Mouse (Mus musculus): Measurements from ENCODE around the gene Olfr1418.
A peak's percentile ranks its signal among the peaks of the same experiment; 100 is the strongest.
"Not testable (repeated sequence)": the region's sequence is repeated elsewhere in the genome, so short reads cannot be mapped to it uniquely, and the experiment has no call there.

The Olfr1418 gene

GRCm38 (mm10) chr19:11860966-11861365 is at the start of gene Olfr1418:
TSS of gene Olfr1418 (minus strand) at chr19:11861066.
- DNase-seq = no peak

- DNase-seq = no peak
Observed at GRCm38 (mm10) chr19:11886265-11886664, 25.4 kb upstream of the Olfr1418 start, which contains the start of gene Olfr1420. TSS of gene Olfr1420 (plus strand) at chr19:11886565.

DNA sequence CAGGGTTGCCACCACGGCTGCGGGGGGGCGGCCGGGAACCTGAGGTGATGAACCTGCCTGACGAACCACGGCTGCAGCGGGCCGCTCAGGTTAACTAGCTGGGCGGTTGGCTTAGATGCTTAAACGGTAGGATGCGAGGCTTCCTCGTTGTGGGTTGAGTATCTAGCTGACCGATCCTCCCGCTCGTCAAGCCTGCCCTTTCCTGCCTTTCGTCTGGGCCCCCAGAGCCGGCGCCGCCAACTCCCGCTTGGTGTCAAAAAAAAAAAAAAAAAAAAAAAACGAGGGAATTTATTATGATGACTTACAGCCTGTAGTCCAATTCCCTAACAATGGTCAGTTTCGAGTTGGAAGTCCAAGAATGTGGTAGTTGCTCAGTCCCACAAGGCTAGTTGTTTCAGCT is 17.5 kb upstream of the Olfr1418 start:
- DNase-seq = not testable (repeated sequence)

DNA sequence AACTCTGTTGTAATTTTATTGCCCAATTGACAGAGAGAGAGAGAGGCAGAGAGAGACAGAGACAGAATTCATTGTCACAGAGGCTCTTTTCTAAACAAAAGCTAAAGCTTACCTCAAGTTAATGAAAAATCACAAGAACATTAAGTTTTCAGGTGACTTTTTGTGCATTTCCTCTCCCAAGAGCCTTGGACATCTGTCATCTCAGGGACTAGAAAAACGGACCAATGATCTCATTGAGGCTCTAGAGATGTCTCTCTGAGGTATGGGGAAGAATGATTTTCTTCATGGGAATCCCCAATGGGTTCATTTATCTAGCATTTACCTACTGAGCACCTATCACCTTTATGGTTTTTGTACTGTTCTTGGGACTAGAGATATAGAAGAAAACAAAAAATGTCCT is 14.1 kb upstream of the Olfr1418 start, which contains the start of gene Olfr1419:
TSS of gene Olfr1419 (minus strand) at position 101 of the 400 bp plus-strand sequence.
- no peak for DNase-seq

DNA sequence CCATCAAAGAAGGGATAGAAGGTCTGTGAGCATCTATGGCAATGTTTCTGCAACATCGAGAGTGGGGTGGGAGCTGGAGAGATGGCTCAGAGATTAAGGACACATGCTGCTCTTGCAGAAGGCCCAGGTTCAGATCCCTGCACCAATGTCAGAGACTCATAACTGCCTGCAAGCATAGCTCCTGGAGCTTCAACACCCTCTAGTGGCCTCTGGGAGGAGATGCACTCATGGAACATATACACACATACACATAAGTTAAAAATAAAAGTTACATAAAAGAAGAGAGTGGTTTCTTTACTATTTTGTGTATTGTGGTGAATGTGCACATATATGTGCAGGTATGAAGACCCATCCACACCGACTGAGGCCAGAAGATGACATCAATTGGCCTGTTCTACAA is 7.0 kb upstream of the Olfr1418 start:
- DNase-seq = no peak

DNA sequence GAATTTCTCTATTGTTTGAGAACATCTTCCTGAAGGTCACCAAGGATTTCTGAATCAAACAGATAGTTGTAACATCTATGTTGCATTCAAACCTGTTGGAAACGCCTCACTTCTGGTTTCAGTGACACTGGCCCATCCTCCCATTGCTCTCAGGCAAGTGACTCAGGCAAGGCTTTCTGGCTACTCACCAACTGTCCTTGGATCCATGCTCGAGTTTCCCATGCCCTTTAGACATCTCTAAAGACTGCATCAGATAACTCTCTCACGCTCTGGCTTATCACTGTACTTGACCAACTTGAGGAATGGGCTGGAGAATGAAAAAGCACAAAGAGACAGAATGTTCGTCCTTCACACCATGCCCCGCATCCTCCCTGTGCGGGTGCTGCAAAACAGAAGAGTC is 4.4 kb downstream of the Olfr1418 start:
- DNase-seq = no peak

DNA sequence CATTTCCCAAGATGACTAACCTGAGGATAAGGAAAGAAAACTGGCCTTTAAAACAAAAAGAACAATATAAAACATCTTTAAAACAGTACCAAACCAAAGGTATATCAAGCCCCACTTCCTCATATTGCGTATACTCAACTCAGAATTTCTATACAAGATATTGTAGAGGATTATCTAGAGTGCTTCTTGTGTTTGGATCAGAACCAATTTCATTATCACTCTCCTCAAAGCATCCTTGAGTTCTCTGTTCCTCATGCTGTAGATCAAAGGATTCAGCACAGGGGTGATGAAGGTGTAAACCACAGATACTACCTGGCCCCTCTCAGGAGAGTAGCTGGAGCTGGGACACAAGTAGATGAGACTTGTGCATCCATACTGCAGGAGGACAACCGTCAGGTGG is 6.0 kb downstream of the Olfr1418 start:
- no peak for DNase-seq

DNA sequence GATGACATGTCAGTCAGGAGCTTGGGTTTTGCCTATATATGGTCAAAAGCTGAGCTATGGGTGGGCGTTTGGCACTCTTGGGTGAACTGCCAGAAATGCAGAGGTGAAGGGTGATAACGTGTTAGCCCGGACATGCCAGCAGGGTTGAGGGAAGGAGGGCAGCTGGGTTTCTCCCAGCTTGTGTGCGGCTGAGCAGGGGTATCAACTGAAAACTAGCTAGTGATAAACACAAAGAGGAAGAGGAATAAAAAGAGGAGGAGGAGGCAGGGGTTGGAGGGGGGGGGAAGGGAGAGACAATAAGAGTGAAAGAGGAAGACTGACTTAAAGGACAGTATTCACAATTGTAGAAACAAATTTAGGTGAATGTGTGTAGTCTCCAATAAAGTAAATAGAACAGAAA is 8.2 kb downstream of the Olfr1418 start:
- DNase-seq = no peak

DNA sequence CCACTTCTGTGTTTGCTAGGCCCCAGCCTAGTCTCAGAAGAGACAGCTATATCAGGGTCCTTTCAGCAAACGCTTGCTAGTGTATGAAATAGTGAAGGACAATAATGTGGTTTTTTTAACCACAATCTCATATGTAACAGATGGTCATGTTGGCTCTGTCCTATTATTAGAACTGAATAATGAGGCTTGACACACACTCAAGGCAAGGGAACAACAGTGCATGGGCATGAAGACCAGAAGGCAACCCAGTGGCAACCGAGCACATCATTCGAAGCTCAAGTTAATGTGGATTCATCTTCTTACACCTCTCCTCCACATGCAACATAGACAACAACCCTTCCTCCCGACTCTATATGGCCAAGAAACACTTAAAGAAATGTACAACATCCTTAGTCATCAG is 14.5 kb downstream of the Olfr1418 start:
- no peak for DNase-seq

GRCm38 (mm10) chr19:11839119-11839518 is 21.7 kb downstream of the Olfr1418 start, which contains the start of gene Olfr1417:
TSS of gene Olfr1417 (minus strand) at chr19:11839219.
- DNase-seq = no peak

DNA sequence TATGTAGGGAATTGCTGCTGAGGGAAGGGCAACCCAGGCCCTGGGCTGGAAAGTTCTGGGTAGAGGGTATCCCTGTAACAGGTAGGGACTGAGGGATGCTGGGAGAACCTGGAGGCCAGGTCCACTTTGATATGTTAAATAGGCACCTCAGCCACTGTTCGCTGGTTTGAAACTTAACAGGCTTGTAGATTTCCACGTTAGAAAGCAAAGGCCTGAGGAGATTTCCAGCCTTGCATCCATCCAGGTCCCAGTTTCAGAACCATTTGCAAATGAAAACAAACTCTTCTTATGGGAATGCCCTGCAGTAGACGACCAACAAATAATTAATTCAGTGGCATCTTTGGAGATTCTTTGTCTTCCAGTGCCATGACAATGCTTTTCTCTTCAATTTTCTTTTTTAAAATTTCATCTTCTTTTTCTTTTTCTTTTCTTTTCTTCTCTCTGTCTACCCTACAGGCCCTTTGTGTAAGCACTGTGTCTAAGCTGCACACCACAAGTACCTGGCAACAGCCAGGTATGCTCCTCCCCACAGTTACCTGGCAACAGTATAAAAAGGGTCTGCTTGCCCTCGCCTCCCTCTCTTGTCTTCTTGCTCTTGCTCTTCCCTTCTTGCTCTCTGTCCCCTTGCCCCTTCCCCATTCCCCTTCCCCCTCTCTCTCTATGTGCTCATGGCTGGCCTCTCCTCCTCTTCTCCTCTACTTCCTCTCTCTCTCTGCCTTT is 37.4 kb downstream of the Olfr1418 start:
- no peak for DNase-seq

DNA sequence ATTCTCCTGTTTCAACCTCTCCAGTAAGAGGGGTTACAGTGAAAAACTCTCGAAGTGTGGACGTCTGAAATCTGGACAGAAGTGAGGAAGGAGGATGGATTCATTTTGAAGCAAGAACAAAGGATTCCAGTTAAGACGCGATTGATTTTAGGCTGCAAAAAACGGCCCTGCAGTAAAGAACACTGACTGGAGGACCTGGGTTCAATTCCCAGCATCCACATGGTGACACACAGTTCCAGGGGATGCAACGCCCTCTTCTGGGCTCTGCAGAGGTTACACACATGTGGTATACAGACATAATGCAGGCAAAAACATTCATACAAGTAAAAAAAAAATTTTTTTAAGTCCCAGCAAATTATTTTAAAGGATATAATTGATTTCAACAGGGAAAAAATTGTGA is 40.7 kb downstream of the Olfr1418 start:
- DNase-seq = peak; percentile 19 to 34

DNA sequence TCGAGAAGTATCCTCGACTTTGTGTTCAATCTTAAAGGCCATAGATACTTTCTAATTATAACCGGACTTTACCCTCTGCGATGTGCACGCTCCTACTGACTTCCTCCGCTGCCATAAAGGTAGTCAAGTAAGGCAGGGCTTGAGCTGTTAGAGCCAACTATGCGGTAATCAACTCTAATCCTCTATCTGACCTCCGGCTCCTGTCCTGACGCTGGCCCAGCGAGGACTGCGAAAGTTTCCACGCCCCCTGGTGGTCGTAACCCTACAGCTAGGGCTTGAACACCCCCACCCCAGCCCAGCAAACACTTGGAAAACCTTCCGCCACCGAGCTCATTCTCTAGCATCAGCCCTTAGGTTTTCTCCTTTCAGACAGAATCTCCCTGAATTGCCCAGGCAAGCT is 41.1 kb downstream of the Olfr1418 start:
- DNase-seq = peak; percentile 94

DNA sequence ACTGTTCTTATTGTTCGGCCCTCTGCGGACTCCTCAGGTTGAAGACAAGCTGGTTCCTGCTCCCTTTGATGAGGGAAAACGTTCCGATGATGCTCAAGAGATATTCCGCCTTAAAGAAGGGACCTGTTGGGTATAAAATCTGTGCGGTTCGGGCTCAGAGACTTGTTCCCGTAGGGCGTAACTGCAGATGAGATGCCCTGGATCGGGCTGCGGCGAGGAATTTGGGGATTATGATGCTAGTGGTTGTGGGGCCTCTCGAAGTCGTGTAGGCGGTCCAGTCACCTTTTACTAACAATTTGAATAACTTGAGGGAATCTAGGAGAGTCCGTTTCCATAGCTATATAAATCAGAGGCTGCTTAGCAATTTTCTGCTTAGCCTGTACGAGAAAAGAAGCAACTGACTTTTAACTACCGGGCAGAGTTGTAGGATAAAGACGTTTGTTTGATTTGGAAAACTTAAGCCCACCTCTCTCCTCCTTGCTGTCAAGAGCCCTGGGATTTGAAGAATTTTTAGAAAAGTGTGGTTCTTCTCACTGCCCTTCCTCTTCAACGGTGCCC is 41.6 kb downstream of the Olfr1418 start, which contains the start of gene Stx3:
TSS of gene Stx3 (minus strand) at position 261 of the 558 bp plus-strand sequence.
- peak in 1 of 2 experiments; percentile 15 for DNase-seq

DNA sequence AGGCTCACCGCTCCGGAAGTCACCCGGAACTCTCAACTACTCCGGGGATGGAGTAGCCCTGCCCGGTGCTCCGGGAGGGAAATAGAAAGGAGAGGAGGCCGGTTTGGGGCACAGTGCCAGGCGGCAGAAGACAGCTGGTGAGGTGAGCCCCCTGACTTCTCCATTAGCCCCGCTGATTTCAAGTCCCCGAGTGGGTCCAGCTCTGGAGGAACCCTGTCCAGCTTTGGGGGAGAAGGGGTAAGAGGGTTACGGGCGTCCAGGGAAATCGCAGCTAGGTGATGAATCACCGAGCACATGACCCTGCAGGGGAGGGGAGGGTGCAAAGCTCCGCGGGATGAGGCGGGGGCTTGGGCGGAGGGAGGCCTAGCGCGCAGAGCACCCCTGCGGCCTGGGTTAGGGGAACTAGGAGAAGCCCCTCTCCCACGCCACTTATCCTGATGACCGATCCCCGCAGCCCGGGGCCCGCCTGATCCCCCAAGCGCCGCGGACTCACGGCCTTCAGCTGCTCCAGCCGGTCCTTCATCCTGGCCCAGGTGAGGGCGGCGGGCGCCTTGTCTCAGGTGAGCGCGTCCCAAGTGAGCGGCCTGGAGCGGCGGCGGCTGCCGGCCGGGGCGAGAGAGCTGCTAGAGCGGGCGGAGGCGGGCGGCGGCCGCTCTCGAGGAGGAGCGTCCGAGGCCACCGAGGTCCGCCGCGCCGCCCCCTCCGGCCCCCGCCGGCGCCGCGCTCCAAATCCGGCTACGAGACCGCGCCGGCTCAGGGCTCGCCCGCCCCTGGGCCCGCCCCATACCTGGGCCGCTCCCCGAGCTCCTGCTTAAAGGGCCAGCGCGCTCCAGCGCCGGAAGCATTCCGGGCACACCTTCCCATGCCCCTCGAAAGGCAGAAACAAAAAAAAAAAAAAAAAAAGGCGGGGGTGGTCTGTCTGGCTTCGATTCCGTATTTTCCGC is 42.4 kb downstream of the Olfr1418 start:
- peak; percentile 72 to 78 for DNase-seq

- peak in 1 of 2 experiments; percentile 9 for DNase-seq
Observed at GRCm38 (mm10) chr19:11817586-11817985, 43.3 kb downstream of the Olfr1418 start.

DNA sequence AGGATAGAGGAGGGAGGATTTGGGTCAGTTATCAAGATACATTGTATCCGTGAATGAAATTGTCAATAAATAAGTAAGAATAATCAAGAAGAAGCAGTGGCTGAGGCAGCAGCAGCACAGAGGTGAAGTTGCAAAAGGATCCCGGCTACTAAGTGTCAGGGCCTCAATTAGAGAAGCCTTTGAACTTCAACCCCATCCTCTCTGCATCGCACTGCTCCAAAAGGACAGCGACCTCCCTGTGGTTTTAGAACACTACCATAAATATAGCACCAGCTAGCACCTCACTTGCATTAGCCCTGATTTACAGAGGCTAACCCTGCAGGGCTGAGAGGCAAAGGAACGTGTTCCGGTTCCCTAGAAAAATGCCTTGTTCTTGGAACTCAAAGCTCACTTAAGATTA is 44.2 kb downstream of the Olfr1418 start:
- DNase-seq = no peak

- no peak for DNase-seq
Observed at GRCm38 (mm10) chr19:11814742-11815333, 46.0 kb downstream of the Olfr1418 start.

- no peak for DNase-seq
Observed at GRCm38 (mm10) chr19:11813649-11814048, 47.2 kb downstream of the Olfr1418 start.

- DNase-seq = no peak
Observed at GRCm38 (mm10) chr19:11813136-11813535, 47.7 kb downstream of the Olfr1418 start.

GRCm38 (mm10) chr19:11811688-11812365 is 49.0 kb downstream of the Olfr1418 start:
- peak; percentile 8 to 15 for DNase-seq

GRCm38 (mm10) chr19:11810856-11811255 is 50.0 kb downstream of the Olfr1418 start:
- DNase-seq = peak; percentile 8 to 21

Data from cerebellum, postnatal 10 days (tissue).